Mouse (Mus musculus) limb, embryonic 12.5 days (tissue): Measurements from ENCODE around the gene Tvp23b. TPM values are rescaled to one million over a fixed set of nuclear protein-coding genes. Genes with fewer than 3 reads are reported as not detected.

Source experiments
- ATAC-seq: fragments of 200-750 bp; cut with Nextera tagmentation; 2 replicates; pipeline ENCODE4 v1.8.0; 2017; ENCODE audit warnings: low read depth, moderate TSS enrichment; ENCODE audit not compliant: insufficient number of reproducible peaks, insufficient read depth, low FRiP score, low TSS enrichment
- H3K27ac ChIP-seq: fragments of 300-500 bp; sonication (generic); 2 replicates; pipeline ENCODE4 v1.5.1; 2016; ENCODE audit warnings: mild to moderate bottlenecking, moderate library complexity
- H3K27me3 ChIP-seq: fragments of 300-500 bp; sonication (generic); 2 replicates; pipeline ENCODE4 v1.6.1; 2016; ENCODE audit warnings: mild to moderate bottlenecking, moderate library complexity
- H3K36me3 ChIP-seq: fragments of 300-500 bp; sonication (generic); 2 replicates; pipeline ENCODE4 v1.6.1; 2016; ENCODE audit warnings: mild to moderate bottlenecking, moderate library complexity
- H3K4me1 ChIP-seq: fragments of 300-500 bp; sonication (generic); replicated peaks from 2 replicates; pipeline ENCODE4 v1.6.1; 2016
- H3K4me2 ChIP-seq: fragments of 300-500 bp; sonication (generic); 2 replicates; pipeline ENCODE4 v1.6.1; 2016; ENCODE audit warnings: mild to moderate bottlenecking, moderate library complexity
- H3K4me3 ChIP-seq: fragments of 300-500 bp; sonication (generic); replicated peaks from 2 replicates; pipeline ENCODE4 v1.5.1; 2016; ENCODE audit warnings: mild to moderate bottlenecking
- H3K9ac ChIP-seq: fragments of 300-500 bp; sonication (generic); replicated peaks from 2 replicates; pipeline ENCODE4 v1.6.1; 2016; ENCODE audit warnings: mild to moderate bottlenecking, moderate library complexity
- H3K9me3 ChIP-seq: fragments of 300-500 bp; sonication (generic); 2 replicates; pipeline ENCODE4 v1.6.1; 2016; ENCODE audit warnings: mild to moderate bottlenecking, moderate library complexity
- WGBS: fragments of 180-500 bp; shearing (Covaris S2); methylation state at CpG from one replicate; pipeline ENCODE4 v1.1.7; 2016; 5-methylcytosine and 5-hydroxymethylcytosine counted together
- polyA plus RNA-seq: library from polyadenylated mRNA; unstranded; fragments of >200 nt; fragmentation: Nextera tagmentation; extraction: Ambion mirVana; gene quantifications from 2 replicates; pipeline ENCODE4 v1.2.1, GENCODE M21; 2016

The Tvp23b gene
- polyA plus RNA-seq, 1 experiment from 2014 or later = 45.0 TPM

GRCm38 (mm10) chr11:62891763-62892162 is 12.5 kb downstream of the Tvp23b start:
- ATAC-seq = no peak
- Histone ChIP-seq H3K27me3 (no peaks in the 10 kb centered on the region), H3K9me3 (no peaks in the 10 kb centered on the region), H3K36me3 (peaks cover 60% of the 10 kb centered on the region), H3K4me1 (no peaks in the 10 kb centered on the region), H3K27ac (no peak overlapping the region), H3K4me2 (no peak overlapping the region), H3K4me3 (no peak overlapping the region), H3K9ac (no peak overlapping the region)
- 91% methylated on average over 11 of the region's 11 CpGs for WGBS

- Histone ChIP-seq H3K9ac (no peak overlapping the region), H3K27ac (no peak overlapping the region), H3K36me3 (peaks cover 4% of the 10 kb centered on the region; the same call in 1 of the 2 replicates), H3K4me1 (no peaks in the 10 kb centered on the region), H3K9me3 (no peaks in the 10 kb centered on the region), H3K27me3 (0 out of 2 replicates have a peak, but pooled peaks cover 5% of the 10 kb centered on the region), H3K4me3 (no peak overlapping the region), H3K4me2 (no peak overlapping the region)
- 37% methylated on average over 12 of the region's 12 CpGs for WGBS
- no peak for ATAC-seq
Observed at GRCm38 (mm10) chr11:62901699-62902323, 22.6 kb downstream of the Tvp23b start.

GRCm38 (mm10) chr11:62903871-62904495 is 24.7 kb downstream of the Tvp23b start:
- Histone ChIP-seq H3K36me3 (no peaks in the 10 kb centered on the region), H3K9me3 (no peaks in the 10 kb centered on the region), H3K4me3 (no peak overlapping the region), H3K27ac (no peak overlapping the region), H3K4me1 (no peaks in the 10 kb centered on the region), H3K27me3 (0 out of 2 replicates have a peak, but pooled peaks cover 5% of the 10 kb centered on the region), H3K4me2 (no peak overlapping the region), H3K9ac (no peak overlapping the region)
- ATAC-seq = no peak
- 67% methylated on average over 6 of the region's 6 CpGs for WGBS

DNA sequence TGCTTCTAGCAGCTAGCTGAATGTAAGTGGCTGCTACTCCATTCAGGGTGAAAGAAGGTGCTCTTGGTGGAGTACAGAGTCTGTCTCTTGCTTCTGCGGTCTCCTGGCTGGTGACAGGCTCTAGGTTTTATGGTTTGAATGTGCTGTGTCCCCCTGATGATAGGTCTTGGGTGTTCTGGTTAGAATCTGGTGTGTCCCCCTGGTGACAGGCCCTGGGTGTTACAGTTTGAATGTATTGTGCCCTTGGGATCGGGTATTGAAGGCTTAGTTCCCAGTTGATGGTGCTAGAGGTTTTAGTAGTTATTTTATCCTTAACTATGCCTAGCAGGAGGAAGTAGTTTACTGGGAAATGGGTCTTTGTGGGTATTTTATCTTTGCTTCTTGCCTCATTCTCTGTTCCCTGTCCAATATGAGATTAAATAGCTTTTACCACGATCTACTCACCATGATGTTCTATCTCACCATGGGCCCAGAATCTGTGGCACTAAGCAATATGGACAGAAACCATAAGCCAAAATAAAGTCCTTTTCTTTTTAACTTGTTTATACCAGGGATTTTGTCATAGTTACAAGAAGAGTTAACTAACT is 30.6 kb downstream of the Tvp23b start:
- no peak overlapping the region for H3K9ac ChIP-seq
- no peak overlapping the region for H3K27ac ChIP-seq
- no peak overlapping the region for H3K4me3 ChIP-seq
- H3K4me2 ChIP-seq = no peak overlapping the region
- WGBS = 66% methylated on average over 3 of the region's 3 CpGs
- H3K36me3 ChIP-seq = no peaks in the 10 kb centered on the region
- ATAC-seq = no peak
- no peaks in the 10 kb centered on the region for H3K4me1 ChIP-seq
- 0 out of 2 replicates have a peak, but pooled peaks cover 4% of the 10 kb centered on the region for H3K27me3 ChIP-seq
- H3K9me3 ChIP-seq = no peaks in the 10 kb centered on the region

- Histone ChIP-seq H3K9ac (no peak overlapping the region), H3K4me3 (no peak overlapping the region), H3K4me1 (no peaks in the 10 kb centered on the region), H3K36me3 (no peaks in the 10 kb centered on the region), H3K27ac (no peak overlapping the region), H3K9me3 (no peaks in the 10 kb centered on the region), H3K27me3 (no peaks in the 10 kb centered on the region), H3K4me2 (no peak overlapping the region)
- ATAC-seq = no peak
- WGBS = 72% methylated on average over 8 of the region's 8 CpGs
Observed at GRCm38 (mm10) chr11:62911362-62911761, 32.1 kb downstream of the Tvp23b start.

GRCm38 (mm10) chr11:62913141-62913540 is 33.9 kb downstream of the Tvp23b start:
- H3K9me3 ChIP-seq = no peaks in the 10 kb centered on the region
- H3K4me2 ChIP-seq = no peak overlapping the region
- 95% methylated on average over 2 of the region's 2 CpGs for WGBS
- H3K4me1 ChIP-seq = no peaks in the 10 kb centered on the region
- ATAC-seq = no peak
- no peaks in the 10 kb centered on the region for H3K27me3 ChIP-seq
- no peak overlapping the region for H3K9ac ChIP-seq
- no peak overlapping the region for H3K4me3 ChIP-seq
- H3K36me3 ChIP-seq = no peaks in the 10 kb centered on the region
- no peak overlapping the region for H3K27ac ChIP-seq

- H3K4me2 ChIP-seq = no peak overlapping the region
- no peaks in the 10 kb centered on the region for H3K9me3 ChIP-seq
- no peaks in the 10 kb centered on the region for H3K27me3 ChIP-seq
- WGBS = 58% methylated on average over 6 of the region's 6 CpGs
- H3K36me3 ChIP-seq = no peaks in the 10 kb centered on the region
- H3K27ac ChIP-seq = no peak overlapping the region
- no peak overlapping the region for H3K4me3 ChIP-seq
- H3K9ac ChIP-seq = no peak overlapping the region
- ATAC-seq = no peak
- H3K4me1 ChIP-seq = no peaks in the 10 kb centered on the region
Observed at GRCm38 (mm10) chr11:62914532-62914931, 35.3 kb downstream of the Tvp23b start.

- Histone ChIP-seq H3K27me3 (no peaks in the 10 kb centered on the region), H3K9me3 (no peaks in the 10 kb centered on the region), H3K4me2 (no peak overlapping the region), H3K9ac (no peak overlapping the region), H3K27ac (no peak overlapping the region), H3K36me3 (no peaks in the 10 kb centered on the region), H3K4me1 (peaks cover 6% of the 10 kb centered on the region), H3K4me3 (no peak overlapping the region)
- 72% methylated on average over 2 of the region's 2 CpGs for WGBS
- ATAC-seq = no peak
Observed at GRCm38 (mm10) chr11:62915486-62915885, 36.2 kb downstream of the Tvp23b start.

- no peak for ATAC-seq
Observed at GRCm38 (mm10) chr11:62916765-62917164, 37.5 kb downstream of the Tvp23b start.

GRCm38 (mm10) chr11:62919946-62920742 is 40.9 kb downstream of the Tvp23b start:
- Histone ChIP-seq H3K4me2 (peak overlapping the region; percentile 53), H3K27ac (peak overlapping the region; percentile 89), H3K9ac (no peak overlapping the region), H3K27me3 (no peaks in the 10 kb centered on the region), H3K36me3 (no peaks in the 10 kb centered on the region), H3K9me3 (no peaks in the 10 kb centered on the region), H3K4me1 (peaks cover 15% of the 10 kb centered on the region), H3K4me3 (peak overlapping the region; percentile 32; the same call in 1 of the 2 replicates)
- WGBS = 71% methylated on average over 6 of the region's 6 CpGs
- no peak for ATAC-seq

More at GRCm38 (mm10) chr11:62916765-62917164, 37.5 kb downstream of the Tvp23b start:
- H3K4me3 ChIP-seq = no peak overlapping the region
- no peaks in the 10 kb centered on the region for H3K27me3 ChIP-seq
- H3K4me2 ChIP-seq = no peak overlapping the region
- no peaks in the 10 kb centered on the region for H3K9me3 ChIP-seq
- H3K36me3 ChIP-seq = no peaks in the 10 kb centered on the region
- H3K27ac ChIP-seq = no peak overlapping the region
- peaks cover 11% of the 10 kb centered on the region for H3K4me1 ChIP-seq
- no peak overlapping the region for H3K9ac ChIP-seq
- 16% methylated on average over 2 of the region's 2 CpGs for WGBS

GRCm38 (mm10) chr11:62920743-62921050 is 41.4 kb downstream of the Tvp23b start:
- H3K27me3 ChIP-seq = no peaks in the 10 kb centered on the region
- H3K4me1 ChIP-seq = peaks cover 15% of the 10 kb centered on the region
- H3K9me3 ChIP-seq = no peaks in the 10 kb centered on the region
- ATAC-seq = no peak; the same call in 1 of the 2 replicates
- 13% methylated on average over 6 of the region's 6 CpGs for WGBS
- no peaks in the 10 kb centered on the region for H3K36me3 ChIP-seq
- H3K9ac ChIP-seq = no peak overlapping the region; the same call in 1 of the 2 replicates
- H3K4me2 ChIP-seq = peak overlapping the region; percentile 53
- H3K4me3 ChIP-seq = peak overlapping the region; percentile 32
- peak overlapping the region; percentile 89 for H3K27ac ChIP-seq
